Mouse (Mus musculus) ES-E14 (cell line): Measurements from ENCODE around the gene Srebf1.

Source experiments
- HCFC1 ChIP-seq: IDR thresholded peaks from 2 replicates; pipeline ENCODE4 v1.6.1; 2012; ENCODE audit warnings: low read length, inconsistent platforms, borderline replicate concordance; ENCODE audit not compliant: insufficient read depth
- MAFK ChIP-seq: IDR thresholded peaks from 2 replicates; pipeline ENCODE4 v1.6.1; 2014; ENCODE audit warnings: mild to moderate bottlenecking, low read depth, low read length, inconsistent platforms; ENCODE audit not compliant: insufficient read depth
- ZNF384 ChIP-seq: IDR thresholded peaks from 2 replicates; pipeline ENCODE4 v1.6.1; 2012; ENCODE audit warnings: low read depth, low read length, inconsistent platforms

DNA sequence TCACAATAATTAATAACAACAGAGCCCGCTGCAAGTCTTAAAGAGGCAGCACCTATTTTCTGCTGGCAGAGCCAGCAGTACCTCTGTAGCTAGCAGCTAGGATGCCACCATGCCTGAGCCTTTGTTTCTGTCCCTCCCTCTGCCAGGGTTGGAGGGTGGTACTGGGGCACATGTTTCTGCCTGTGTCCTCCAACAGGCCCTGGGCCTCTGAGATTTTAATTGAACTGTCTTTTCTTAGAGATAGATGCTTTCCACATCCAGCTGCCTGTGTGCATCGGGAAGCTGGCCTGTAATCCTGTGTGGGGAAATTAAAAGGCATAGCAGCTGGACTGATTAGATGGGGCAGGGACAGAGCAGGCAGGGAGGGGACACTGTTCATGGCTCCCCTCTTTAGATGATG is 39.6 kb downstream of the Srebf1 start:
- TF ChIP-seq ZNF384 (no peak), HCFC1 (no peak), MAFK (no peak)
